Mouse (Mus musculus): Measurements from ENCODE around the gene Iffo1.

Iffo1 gene

DNA sequence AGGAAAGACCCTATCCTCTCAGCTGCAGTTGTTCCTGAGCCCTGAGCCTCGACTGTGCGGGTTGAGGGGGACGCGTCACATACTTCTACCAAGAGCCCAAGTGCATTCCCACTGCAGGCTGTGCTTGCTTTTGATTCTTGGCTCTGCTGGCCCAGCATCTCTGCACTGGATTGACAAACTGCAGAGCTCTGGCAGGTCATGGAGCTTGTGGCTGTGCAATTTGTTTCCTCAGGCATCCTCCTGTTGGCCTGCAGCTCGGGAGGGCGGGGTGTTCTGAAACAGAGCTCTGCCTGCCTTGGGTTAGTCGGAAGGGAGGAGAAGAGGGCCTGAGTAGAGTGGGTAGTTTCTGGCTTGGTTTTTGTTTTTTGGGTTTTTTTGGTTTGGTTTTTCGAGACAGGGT lies 2.6 kb upstream of the Iffo1 start:
- no peak for DNase-seq (ENCODE audit: low read depth, low spot score)

GRCm38 (mm10) chr6:125143128-125143527 lies 1.9 kb upstream of the Iffo1 start:
- no peak for DNase-seq (ENCODE audit: low read depth, low spot score)

- no peak for DNase-seq (ENCODE audit: low read depth, low spot score)
Measured at GRCm38 (mm10) chr6:125143904-125144303, 1.1 kb upstream of the Iffo1 start.

DNA sequence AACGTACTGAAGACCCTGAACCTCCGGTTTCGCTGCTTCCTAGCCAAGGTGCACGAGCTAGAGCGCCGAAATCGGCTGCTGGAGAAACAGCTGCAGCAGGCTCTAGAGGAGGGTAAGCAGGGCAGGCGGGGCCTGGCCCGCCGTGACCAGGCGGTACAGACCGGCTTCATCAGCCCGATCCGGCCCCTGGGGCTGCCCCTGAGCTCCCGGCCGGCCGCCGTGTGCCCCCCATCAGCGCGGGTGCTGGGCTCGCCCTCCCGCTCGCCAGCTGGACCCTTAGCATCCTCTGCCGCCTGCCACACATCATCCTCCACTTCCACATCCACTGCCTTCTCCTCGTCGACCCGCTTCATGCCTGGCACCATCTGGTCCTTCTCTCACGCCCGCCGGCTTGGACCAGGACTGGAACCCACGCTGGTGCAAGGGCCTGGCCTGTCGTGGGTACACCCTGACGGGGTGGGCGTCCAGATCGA lies 474 bp downstream of the Iffo1 start:
- no peak for DNase-seq (ENCODE audit: low read depth, low spot score)

DNA sequence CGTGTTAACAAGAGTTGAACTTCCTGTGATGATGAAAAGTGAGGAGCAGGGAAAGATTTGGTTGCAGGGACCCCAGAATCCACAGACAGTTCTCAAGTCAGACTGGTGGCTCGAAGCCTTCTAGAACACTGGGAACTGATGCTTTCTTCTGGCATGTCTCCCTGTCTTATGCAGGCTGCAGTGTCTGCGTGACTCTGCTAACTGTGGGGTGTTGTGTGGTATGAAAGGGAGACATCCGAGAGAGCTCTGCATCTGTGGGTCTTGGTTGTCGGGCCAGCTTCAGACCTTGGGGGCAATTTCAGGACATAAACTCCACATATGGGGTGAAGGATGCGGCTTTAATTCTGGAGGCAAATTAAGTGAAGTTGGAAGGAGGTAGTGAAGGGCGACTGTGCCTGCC lies 1.1 kb downstream of the Iffo1 start:
- no peak for DNase-seq (ENCODE audit: low read depth, low spot score)

- no peak for DNase-seq (ENCODE audit: low read depth, low spot score)
Measured at GRCm38 (mm10) chr6:125146797-125147196, 1.8 kb downstream of the Iffo1 start.

DNA sequence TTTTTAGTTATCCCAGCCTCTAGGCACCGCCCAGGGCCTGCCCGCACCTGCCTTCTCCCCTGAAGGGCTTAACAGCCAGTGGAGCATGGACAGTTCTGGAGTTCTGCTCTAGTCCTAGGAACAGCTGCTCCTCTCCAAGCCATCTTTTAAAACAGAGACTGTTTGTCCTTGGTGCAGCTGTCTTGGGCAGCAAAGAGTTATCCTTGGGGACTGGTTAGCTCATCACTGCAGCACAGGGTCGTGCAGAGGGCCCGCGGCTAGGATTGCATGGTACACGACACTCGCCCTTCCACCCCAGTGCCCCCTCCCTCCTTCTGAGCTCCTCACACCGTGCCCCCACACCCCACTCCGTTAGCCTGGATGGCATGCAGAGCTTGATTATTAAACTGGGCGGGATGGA lies 2.3 kb downstream of the Iffo1 start:
- DNase-seq (ENCODE audit: low read depth, low spot score), result no peak

DNA sequence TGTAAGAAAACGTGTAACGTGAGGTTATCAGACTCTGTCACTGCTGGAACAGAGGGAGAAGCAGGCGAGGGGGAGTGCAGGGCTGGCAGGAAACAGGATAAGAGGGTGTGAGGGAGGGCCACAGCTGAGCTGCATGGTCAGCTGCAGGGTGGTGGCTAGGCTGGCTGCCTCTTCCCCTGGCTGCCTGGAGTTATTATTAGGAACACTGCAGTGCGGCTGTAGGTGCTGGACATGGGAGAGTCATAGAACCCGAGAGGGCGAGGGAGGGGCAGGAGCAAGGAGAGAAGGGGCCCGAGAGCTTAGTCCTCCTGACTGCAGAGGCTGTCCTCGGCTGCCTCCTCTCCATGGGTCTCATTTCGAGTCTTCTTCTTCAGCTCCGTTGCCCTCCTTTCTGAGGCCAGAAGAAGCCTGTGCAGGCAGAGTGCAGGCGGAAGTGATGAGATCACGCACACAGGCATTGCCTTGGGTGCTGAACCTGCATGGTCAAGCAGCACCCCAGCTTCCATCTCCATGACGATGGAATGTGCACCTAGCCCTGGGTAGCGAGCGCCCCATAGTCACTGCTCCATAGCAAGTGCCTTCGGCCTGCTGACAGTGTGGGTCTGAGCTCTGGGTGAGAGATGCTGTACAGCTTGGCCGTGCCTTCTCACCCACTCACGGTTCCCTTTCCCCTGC lies 3.3 kb downstream of the Iffo1 start:
- DNase-seq (ENCODE audit: low read depth, low spot score), result no peak

- DNase-seq (ENCODE audit: low read depth, low spot score), result peak; percentile 26
Measured at GRCm38 (mm10) chr6:125148926-125149568, 4.0 kb downstream of the Iffo1 start.

DNA sequence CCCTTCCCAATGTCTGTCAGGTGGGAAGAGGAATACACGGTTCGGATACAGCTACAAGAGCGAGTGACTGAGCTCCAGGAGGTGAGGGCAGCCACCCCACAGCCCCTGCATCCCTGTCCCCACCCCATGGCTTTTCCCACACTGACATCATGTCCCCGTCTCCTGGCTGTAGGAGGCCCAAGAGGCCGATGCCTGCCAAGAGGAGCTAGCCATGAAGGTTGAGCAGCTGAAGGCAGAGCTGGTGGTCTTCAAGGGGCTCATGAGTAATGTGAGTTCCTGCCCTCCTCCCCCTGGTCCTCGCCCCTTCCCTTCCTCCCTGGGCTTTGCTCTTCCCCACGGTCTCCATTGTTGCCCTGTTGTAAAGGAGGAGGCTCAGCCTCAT lies 4.5 kb downstream of the Iffo1 start:
- no peak for DNase-seq (ENCODE audit: low read depth, low spot score)

DNA sequence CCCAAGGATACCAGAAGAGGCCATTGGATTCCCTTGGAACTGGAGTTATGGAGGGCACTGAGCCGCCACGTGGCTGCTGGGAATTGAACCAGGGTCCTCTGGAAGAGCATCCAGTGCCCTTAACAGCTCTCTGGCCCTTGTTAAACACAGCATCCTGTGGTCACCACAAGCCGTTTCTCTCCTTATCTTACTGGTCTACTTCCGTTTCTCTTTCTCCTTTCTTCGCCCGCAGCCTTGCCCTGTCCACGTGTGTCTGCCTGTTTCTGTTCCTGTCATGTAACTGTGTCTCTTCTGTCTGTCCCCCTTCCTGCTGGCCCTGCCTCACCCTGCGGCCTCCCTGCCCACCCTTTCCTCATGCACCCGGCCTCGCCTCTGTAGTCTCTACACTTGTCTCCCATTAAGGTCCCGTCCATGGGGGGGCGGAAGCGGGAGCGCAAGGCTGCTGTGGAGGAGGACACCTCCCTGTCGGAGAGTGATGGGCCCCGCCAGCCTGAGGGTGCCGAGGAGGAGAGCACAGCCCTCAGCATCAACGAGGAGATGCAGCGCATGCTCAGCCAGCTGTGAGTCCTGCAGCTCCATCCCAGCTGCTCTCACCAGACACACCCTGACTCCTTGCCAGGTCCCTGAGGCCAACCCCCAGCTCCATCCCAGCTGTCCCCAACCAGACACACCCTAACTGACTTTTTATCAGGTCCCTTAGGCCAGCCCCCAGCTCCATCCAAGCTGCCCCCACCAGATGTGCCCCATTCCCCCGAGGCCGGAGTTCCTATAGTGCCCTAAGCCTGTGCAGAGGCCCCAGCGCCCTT lies 7.4 kb downstream of the Iffo1 start:
- DNase-seq (ENCODE audit: low read depth, low spot score), result no peak

- no peak for DNase-seq (ENCODE audit: low read depth, low spot score)
Measured at GRCm38 (mm10) chr6:125153018-125153389, 8.0 kb downstream of the Iffo1 start.

GRCm38 (mm10) chr6:125153682-125154081 lies 8.6 kb downstream of the Iffo1 start:
- no peak for DNase-seq (ENCODE audit: low read depth, low spot score)

- peak; percentile 59 for DNase-seq (ENCODE audit: low read depth, low spot score)
Measured at GRCm38 (mm10) chr6:125154550-125154949, 9.5 kb downstream of the Iffo1 start.

DNA sequence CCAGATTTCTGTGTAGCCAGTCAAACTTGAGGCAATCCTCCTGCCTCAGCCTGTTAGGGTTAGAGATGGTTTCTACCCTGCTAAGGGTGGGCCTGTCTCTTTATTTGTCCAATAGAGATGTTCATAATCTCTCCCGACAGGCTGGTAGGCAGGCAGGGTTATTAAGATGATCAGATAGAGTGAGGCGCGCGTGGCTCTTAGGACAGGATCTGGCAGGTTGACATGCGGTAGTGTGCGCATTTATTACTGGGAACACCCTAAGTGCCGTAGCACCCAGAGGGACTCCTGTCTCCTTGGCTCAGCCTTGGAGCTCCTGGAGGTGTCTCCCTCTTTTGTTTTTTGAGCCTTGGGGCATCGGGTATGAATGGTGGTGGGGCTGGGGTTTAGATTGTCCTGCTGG lies 10.2 kb downstream of the Iffo1 start:
- DNase-seq (ENCODE audit: low read depth, low spot score), result no peak

DNA sequence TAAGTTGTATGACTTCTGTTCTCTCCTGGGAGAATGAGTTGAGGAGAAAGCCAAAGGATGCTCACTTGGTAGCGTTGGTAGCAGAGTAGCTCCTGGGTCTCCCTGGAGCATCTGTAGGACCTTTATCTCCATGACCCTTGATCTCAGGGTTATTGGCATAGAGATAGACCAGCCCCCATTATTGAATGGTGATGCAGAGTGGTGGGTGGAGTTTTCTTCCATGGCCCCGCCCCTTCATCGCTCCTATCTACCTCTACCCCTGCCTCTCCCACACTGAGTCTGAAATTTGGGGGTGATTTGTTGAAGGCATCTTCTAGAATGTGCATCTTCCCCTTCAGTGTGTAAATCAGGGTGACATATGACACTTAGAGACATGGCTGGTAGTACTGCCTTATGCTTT lies 11.4 kb downstream of the Iffo1 start:
- DNase-seq (ENCODE audit: low read depth, low spot score), result no peak

DNA sequence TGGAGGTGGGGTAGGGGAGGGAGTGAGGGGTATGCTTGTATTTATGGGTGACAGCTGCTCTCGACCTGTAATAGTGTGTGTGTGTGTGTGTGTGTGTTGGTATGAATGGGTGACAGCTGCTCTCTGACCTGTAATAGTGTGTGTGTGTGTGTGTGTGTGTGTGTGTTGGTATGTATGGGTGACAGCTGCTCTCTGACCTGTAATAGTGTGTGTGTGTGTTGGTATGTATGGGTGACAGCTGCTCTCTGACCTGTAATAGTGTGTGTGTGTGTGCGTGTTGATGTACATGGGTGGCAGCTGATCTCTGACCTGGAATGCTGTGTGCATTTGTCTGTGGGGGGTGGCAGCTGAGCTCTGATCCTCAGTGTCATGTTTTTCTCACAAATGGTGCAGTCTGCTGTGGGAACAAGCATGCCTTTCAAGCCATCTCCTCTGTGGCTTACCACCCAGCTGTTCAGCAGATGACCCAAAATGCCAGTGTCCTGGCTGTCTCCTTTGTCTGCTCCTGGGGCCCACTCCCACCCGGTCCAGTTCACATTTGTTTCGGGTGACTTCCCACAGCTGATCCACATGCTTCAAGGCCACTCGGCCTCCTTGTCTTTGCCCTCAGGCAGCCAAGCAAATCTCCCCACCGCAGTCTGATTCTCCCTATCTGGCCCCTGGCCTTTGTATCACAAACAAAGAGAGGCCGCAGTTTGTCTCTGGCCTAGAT lies 12.0 kb downstream of the Iffo1 start:
- DNase-seq (ENCODE audit: low read depth, low spot score), result no peak

GRCm38 (mm10) chr6:125158944-125159492 lies 14.0 kb downstream of the Iffo1 start:
- DNase-seq (ENCODE audit: low read depth, low spot score), result peak; percentile 23

- peak; percentile 70 for DNase-seq (ENCODE audit: low read depth, low spot score)
Measured at GRCm38 (mm10) chr6:125159773-125160557, 14.9 kb downstream of the Iffo1 start.

GRCm38 (mm10) chr6:125160558-125160853 lies 15.5 kb downstream of the Iffo1 start:
- no peak for DNase-seq (ENCODE audit: low read depth, low spot score)

Measured in R1 (cell line).